Mouse (Mus musculus): ENCODE data around the gene Dpp9. TPM values are rescaled to one million over a fixed set of nuclear protein-coding genes. Genes with fewer than 3 reads are reported as not detected.

Gene Dpp9
- polyA plus RNA-seq, 1 experiment from 2014 or later, result 26.2 TPM

DNA sequence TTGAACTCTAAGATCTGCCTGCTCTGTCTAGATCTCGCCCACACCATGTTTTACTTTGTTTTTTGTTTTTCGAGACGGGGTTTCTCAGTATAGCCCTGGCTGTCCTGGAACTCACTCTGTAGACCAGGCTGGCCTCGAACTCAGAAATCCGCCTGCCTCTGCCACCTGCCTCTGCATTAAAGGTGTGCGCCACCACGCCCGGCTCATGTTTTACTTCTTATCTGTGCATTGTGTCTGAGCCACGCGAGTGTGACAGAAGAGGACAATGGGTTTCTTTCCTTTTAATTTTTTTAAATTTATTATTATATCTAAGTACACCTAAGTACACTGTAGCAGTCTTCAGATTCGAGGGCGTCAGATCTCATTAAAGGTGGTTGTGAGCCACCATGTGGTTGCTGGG lies 546 bp upstream of the Dpp9 start:
- DNase-seq (ENCODE audit: low spot score), result no peak
- WGBS, result 44% methylated on average over 12 of the region's 12 CpGs

DNA sequence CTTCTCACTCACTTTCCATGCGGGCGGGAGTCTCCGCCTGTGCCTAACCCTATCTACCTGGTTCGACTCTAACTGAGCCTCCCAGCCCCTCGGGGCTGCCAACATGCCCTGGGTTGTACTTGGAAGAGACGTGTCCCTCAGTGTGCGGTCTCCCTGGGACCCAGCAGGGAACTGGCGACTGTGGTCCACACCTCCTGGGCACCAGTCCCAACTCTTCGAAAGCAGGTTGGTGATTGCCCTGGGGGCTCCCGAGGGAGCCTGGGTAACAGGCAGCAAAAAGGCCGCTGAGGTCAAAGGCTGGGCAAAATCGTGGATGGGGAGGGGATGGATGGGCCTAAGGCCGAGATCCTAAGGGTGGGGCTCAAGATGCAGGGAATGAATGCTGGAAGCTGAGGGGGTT lies 1.0 kb downstream of the Dpp9 start:
- no peak for ATAC-seq (ENCODE audit: low FRiP score)
- Histone ChIP-seq H3K4me3 (ENCODE audit: low read depth, low read length) (peak overlapping the region; percentile 71), H3K36me3 (ENCODE audit: control insufficient read depth, insufficient read depth, low read length) (no peaks in the 10 kb centered on the region), H3K27ac (ENCODE audit: low read depth, low read length) (no peak overlapping the region), H3K9ac (ENCODE audit: low read depth, low read length) (peak overlapping the region; percentile 89), H3K4me1 (replicated peaks; ENCODE audit: control insufficient read depth, insufficient read depth, low read length) (peaks cover 8% of the 10 kb centered on the region), H3K4me2 (replicated peaks; ENCODE audit: low read depth, low read length) (peak overlapping the region; percentile 78), H3K27me3 (ENCODE audit: control insufficient read depth, insufficient read depth, low read length) (no peaks in the 10 kb centered on the region), H3K9me3 (ENCODE audit: control insufficient read depth, low read length) (no peaks in the 10 kb centered on the region)
- 65% methylated on average over 13 of the region's 13 CpGs for WGBS
- no peak for DNase-seq (ENCODE audit: low spot score)

More for the DNA sequence above, 546 bp upstream of the Dpp9 start:
- Histone ChIP-seq H3K4me1 (replicated peaks; ENCODE audit: control insufficient read depth, insufficient read depth, low read length) (peaks cover 8% of the 10 kb centered on the region), H3K4me3 (ENCODE audit: low read depth, low read length) (peak overlapping the region; percentile 71), H3K27me3 (ENCODE audit: control insufficient read depth, insufficient read depth, low read length) (no peaks in the 10 kb centered on the region), H3K9me3 (ENCODE audit: control insufficient read depth, low read length) (no peaks in the 10 kb centered on the region), H3K9ac (ENCODE audit: low read depth, low read length) (peak overlapping the region; percentile 89; the same call in 1 of the 2 replicates), H3K27ac (ENCODE audit: low read depth, low read length) (peak overlapping the region; percentile 19; the same call in 1 of the 2 replicates), H3K36me3 (ENCODE audit: control insufficient read depth, insufficient read depth, low read length) (no peaks in the 10 kb centered on the region), H3K4me2 (replicated peaks; ENCODE audit: low read depth, low read length) (peak overlapping the region; percentile 78)
- peak; percentile 64 for ATAC-seq (ENCODE audit: low FRiP score)

DNA sequence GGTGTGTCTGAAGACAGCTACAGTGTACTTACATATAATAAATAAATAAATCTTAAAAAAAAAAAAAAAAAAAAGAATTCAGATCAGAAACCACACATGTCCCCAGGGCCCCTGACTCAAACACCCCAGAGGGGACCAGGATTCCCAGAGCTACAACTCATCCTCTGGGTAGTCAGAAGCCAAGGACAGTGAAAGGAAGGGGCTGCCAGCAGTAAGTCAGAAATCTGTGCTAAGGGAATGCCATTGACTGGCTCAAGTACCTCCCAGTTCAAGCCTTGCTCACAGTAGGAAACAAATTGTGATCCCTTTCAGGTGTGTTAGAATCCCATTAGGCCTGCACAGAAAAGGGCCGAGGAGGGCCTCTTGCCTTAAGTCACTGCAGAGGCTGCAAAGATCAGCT lies 4.5 kb downstream of the Dpp9 start:
- Histone ChIP-seq H3K36me3 (ENCODE audit: control insufficient read depth, insufficient read depth, low read length) (peaks cover 11% of the 10 kb centered on the region; the same call in 1 of the 2 replicates), H3K4me1 (replicated peaks; ENCODE audit: control insufficient read depth, insufficient read depth, low read length) (peaks cover 8% of the 10 kb centered on the region), H3K27me3 (ENCODE audit: control insufficient read depth, insufficient read depth, low read length) (no peaks in the 10 kb centered on the region), H3K9ac (ENCODE audit: low read depth, low read length) (no peak overlapping the region), H3K9me3 (ENCODE audit: control insufficient read depth, low read length) (no peaks in the 10 kb centered on the region), H3K4me3 (ENCODE audit: low read depth, low read length) (no peak overlapping the region), H3K4me2 (replicated peaks; ENCODE audit: low read depth, low read length) (no peak overlapping the region), H3K27ac (ENCODE audit: low read depth, low read length) (no peak overlapping the region)
- ATAC-seq (ENCODE audit: low FRiP score), result no peak
- WGBS, result 74% methylated on average over 1 of the region's 1 CpGs
- no peak for DNase-seq (ENCODE audit: low spot score)

DNA sequence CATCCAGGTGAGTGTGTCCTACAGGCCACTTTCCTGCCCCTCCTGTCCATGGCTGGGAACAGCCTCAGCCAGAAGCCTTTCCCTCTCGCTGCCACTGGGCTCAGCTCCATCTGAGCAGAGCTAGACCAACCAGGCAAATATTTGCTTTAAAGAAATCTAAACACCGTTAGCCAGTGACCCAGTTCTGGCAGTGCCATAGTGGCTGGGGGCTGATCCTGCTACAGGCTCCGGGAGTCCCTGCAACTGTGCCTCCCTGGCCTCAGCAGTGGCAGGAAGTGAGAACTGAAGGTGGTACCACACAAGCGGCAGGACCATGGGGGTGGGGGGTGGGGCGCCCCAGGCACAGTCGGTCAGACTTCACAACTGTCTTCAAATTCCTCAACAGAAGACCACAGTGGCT lies 6.0 kb downstream of the Dpp9 start:
- peaks cover 11% of the 10 kb centered on the region; the same call in 1 of the 2 replicates for H3K36me3 ChIP-seq (ENCODE audit: control insufficient read depth, insufficient read depth, low read length)
- H3K27ac ChIP-seq (ENCODE audit: low read depth, low read length), result no peak overlapping the region
- ATAC-seq (ENCODE audit: low FRiP score), result no peak
- no peak overlapping the region for H3K4me2 ChIP-seq (replicated peaks; ENCODE audit: low read depth, low read length)
- WGBS, result 75% methylated on average over 6 of the region's 6 CpGs
- no peak overlapping the region for H3K4me3 ChIP-seq (ENCODE audit: low read depth, low read length)
- no peak overlapping the region for H3K9ac ChIP-seq (ENCODE audit: low read depth, low read length)
- peaks cover 5% of the 10 kb centered on the region for H3K4me1 ChIP-seq (replicated peaks; ENCODE audit: control insufficient read depth, insufficient read depth, low read length)
- H3K9me3 ChIP-seq (ENCODE audit: control insufficient read depth, low read length), result no peaks in the 10 kb centered on the region
- no peaks in the 10 kb centered on the region for H3K27me3 ChIP-seq (ENCODE audit: control insufficient read depth, insufficient read depth, low read length)
- no peak for DNase-seq (ENCODE audit: low spot score)

DNA sequence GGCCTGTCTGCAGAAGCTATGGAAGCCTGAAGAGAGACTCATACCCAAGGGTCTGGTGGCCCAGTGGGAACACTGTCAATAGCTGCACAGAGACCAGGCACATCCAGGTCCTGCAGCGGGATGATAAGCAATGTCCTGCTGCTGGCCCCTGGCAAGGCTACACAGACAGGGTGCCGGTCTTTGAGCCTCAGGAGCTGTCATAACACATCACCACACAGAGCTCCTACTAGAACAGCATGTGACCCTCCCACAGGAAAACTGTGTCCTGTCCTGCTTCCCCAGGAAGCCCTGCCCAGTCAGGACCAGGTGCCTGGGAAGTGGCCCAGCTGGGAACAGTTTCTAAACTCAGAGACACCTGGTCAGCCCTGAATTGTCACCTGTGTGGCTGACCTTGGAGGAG lies 7.6 kb downstream of the Dpp9 start:
- H3K9me3 ChIP-seq (ENCODE audit: control insufficient read depth, low read length), result no peaks in the 10 kb centered on the region
- no peaks in the 10 kb centered on the region for H3K27me3 ChIP-seq (ENCODE audit: control insufficient read depth, insufficient read depth, low read length)
- H3K4me2 ChIP-seq (replicated peaks; ENCODE audit: low read depth, low read length), result no peak overlapping the region
- H3K36me3 ChIP-seq (ENCODE audit: control insufficient read depth, insufficient read depth, low read length), result peaks cover 11% of the 10 kb centered on the region; the same call in 1 of the 2 replicates
- H3K4me1 ChIP-seq (replicated peaks; ENCODE audit: control insufficient read depth, insufficient read depth, low read length), result no peaks in the 10 kb centered on the region
- no peak overlapping the region for H3K9ac ChIP-seq (ENCODE audit: low read depth, low read length)
- ATAC-seq (ENCODE audit: low FRiP score), result no peak
- no peak overlapping the region for H3K4me3 ChIP-seq (ENCODE audit: low read depth, low read length)
- 94% methylated on average over 2 of the region's 2 CpGs for WGBS
- H3K27ac ChIP-seq (ENCODE audit: low read depth, low read length), result no peak overlapping the region
- no peak for DNase-seq (ENCODE audit: low spot score)

DNA sequence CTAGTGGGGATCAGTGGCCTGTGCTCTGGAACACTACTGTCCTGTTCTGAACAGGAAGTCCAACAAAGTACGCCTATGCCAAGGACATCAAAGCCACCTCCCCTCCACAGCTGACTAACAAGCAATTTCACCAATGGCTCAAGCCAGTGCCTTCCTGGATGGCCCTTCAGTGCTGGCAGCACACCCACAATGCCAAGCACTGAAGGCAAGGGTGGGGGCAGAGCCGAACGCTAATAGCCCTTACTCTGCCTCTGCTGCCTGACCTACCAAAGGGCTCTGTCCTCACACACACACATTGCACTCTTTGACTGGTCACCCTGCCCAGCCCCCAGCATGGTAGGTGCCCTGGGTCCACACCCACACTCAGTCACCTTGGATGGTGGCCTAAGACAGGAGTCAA lies 9.9 kb downstream of the Dpp9 start:
- H3K4me2 ChIP-seq (replicated peaks; ENCODE audit: low read depth, low read length), result no peak overlapping the region
- DNase-seq (ENCODE audit: low spot score) (no peak), ATAC-seq (ENCODE audit: low FRiP score) (no peak)
- H3K4me1 ChIP-seq (replicated peaks; ENCODE audit: control insufficient read depth, insufficient read depth, low read length), result no peaks in the 10 kb centered on the region
- H3K27me3 ChIP-seq (ENCODE audit: control insufficient read depth, insufficient read depth, low read length), result no peaks in the 10 kb centered on the region
- no peak overlapping the region for H3K9ac ChIP-seq (ENCODE audit: low read depth, low read length)
- peaks cover 15% of the 10 kb centered on the region; the same call in 1 of the 2 replicates for H3K36me3 ChIP-seq (ENCODE audit: control insufficient read depth, insufficient read depth, low read length)
- no peak overlapping the region for H3K4me3 ChIP-seq (ENCODE audit: low read depth, low read length)
- H3K27ac ChIP-seq (ENCODE audit: low read depth, low read length), result no peak overlapping the region
- H3K9me3 ChIP-seq (ENCODE audit: control insufficient read depth, low read length), result no peaks in the 10 kb centered on the region
- WGBS, result 92% methylated on average over 3 of the region's 3 CpGs

DNA sequence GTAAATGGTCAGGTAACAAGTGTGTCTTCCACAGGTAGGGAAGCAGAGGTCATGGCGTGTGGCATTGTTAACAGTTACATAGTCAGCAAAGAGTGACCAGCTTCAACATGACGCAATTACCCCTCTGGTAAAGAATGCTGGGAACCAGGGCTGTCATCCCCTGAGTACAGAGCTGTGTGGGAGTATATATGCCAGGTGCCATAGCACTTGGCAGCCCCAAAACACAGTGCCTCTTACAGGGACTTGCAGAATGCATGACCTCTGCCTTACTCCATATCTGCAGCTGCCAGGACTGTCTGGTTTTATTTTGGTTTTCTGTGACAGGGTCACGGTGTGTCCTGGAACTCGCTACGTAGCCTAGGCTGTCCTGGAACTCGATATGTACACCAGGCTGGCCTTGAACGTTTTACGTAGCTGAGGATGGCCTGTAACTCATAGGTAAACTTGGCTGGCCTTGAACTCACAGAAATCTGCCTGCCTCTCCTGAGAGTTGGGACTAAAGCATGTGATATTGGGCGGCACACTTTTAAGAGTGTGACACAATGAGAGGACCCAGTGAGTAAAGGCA lies 10.7 kb downstream of the Dpp9 start:
- 95% methylated on average over 9 of the region's 9 CpGs for WGBS
- DNase-seq (ENCODE audit: low spot score) (no peak), ATAC-seq (ENCODE audit: low FRiP score) (no peak)
- Histone ChIP-seq H3K4me3 (ENCODE audit: low read depth, low read length) (no peak overlapping the region), H3K9ac (ENCODE audit: low read depth, low read length) (no peak overlapping the region), H3K4me1 (replicated peaks; ENCODE audit: control insufficient read depth, insufficient read depth, low read length) (no peaks in the 10 kb centered on the region), H3K9me3 (ENCODE audit: control insufficient read depth, low read length) (no peaks in the 10 kb centered on the region), H3K4me2 (replicated peaks; ENCODE audit: low read depth, low read length) (no peak overlapping the region), H3K27me3 (ENCODE audit: control insufficient read depth, insufficient read depth, low read length) (no peaks in the 10 kb centered on the region), H3K36me3 (ENCODE audit: control insufficient read depth, insufficient read depth, low read length) (peaks cover 17% of the 10 kb centered on the region; the same call in 1 of the 2 replicates), H3K27ac (ENCODE audit: low read depth, low read length) (no peak overlapping the region)

DNA sequence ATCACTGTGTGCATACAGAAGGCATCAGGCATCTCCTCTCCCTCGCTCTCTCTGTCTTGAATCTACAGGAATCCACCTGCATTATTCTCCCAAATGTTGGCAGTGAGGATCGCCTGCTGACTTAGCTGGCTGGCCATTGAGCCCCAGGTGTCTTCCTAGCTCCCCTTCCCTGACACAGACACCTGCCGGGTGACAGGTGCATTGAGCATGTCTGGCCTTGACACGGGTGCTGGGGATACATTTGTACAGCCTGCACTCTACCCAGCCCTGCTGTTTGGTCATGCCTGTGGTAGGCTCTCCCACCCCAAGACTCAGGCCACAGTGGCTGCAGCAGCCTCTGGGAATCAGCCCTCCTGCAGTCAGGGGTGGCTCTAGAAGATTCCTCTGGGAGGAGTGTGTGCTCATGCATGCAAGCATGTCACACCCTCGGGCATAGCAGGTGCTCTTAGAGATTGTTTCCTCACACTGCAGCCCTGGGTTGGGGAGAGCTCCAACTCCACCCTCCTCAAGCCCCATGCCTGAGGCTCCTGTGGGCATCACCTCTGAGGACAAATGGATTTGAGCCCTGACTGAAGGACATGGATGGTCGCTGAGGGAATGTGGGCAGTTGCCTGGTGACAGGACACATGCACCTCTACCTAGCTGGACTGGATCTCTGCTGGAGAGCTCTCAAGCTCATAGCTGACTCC lies 11.6 kb downstream of the Dpp9 start:
- Histone ChIP-seq H3K4me3 (ENCODE audit: low read depth, low read length) (no peak overlapping the region), H3K4me2 (replicated peaks; ENCODE audit: low read depth, low read length) (no peak overlapping the region), H3K36me3 (ENCODE audit: control insufficient read depth, insufficient read depth, low read length) (peaks cover 23% of the 10 kb centered on the region; the same call in 1 of the 2 replicates), H3K27ac (ENCODE audit: low read depth, low read length) (no peak overlapping the region), H3K4me1 (replicated peaks; ENCODE audit: control insufficient read depth, insufficient read depth, low read length) (no peaks in the 10 kb centered on the region), H3K9me3 (ENCODE audit: control insufficient read depth, low read length) (no peaks in the 10 kb centered on the region), H3K9ac (ENCODE audit: low read depth, low read length) (no peak overlapping the region), H3K27me3 (ENCODE audit: control insufficient read depth, insufficient read depth, low read length) (no peaks in the 10 kb centered on the region)
- ATAC-seq (ENCODE audit: low FRiP score) (no peak), DNase-seq (ENCODE audit: low spot score) (no peak)
- 84% methylated on average over 6 of the region's 6 CpGs for WGBS
